Mouse (Mus musculus) CD4-positive, CD25-positive, alpha-beta regulatory T cell, adult 4 months (primary cell): ENCODE measurements around the gene Lax1. TPM values are rescaled to one million over a fixed set of nuclear protein-coding genes. Genes with fewer than 3 reads are reported as not detected.
"Not testable (repeated sequence)": the region's sequence is repeated elsewhere in the genome, so short reads cannot be mapped to it uniquely, and the experiment has no call there.

Experiments
- ATAC-seq: one replicate; pipeline ENCODE4 v1.8.0; 2017
- polyA plus RNA-seq, 2 experiments: library from polyadenylated mRNA; unstranded; fragments of 100-300 nt; shearing (Covaris generic); gene quantifications; one replicate each; pipeline ENCODE4 v1.2.1; 2017

Lax1 gene
- 100 to 1,000 TPM; 101 to 145 TPM for polyA plus RNA-seq

DNA sequence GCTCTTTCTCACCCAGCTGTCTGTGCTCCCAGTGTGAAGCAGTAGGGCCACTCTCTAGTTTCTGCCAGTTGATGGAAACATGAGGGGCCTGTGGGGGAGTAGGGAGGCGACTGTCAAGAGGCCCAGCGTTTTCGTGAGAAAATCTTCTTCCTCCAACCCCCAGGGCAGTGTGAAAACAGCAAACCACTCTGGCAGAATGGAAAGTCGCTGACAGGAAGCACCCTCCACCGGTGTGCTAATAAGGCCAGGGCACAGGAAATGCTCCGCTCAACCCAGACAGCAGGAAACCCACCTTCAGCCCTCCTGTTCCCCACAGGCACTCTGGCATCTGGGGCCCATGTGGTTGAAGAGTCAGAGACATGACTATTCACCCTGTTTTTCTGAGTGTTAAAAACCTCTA lies at the start of gene Lax1:
Gene Lax1, minus strand, starts transcription at position 212 of the 400 bp plus-strand sequence.
- ATAC-seq, result peak; percentile 90

DNA sequence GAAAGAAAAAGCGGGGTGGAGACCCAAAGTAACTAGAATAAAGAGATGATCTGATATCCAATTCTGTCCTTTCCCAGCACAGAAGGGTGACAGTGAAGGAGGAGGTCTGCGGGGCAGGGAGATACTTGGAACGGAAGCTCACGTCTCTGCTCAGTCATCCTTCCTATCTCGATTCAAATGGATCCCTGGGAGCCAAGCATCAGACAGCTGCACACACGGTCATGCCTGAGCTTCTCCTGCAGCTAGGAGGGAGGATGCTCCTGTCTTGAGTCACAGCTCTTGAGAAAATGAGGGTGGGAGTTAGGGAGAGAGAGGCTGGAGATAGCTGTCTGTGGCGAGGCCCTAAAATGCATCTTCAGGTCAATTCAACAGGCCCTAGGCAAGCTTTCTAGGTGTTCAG lies 46.8 kb upstream of the Lax1 start:
- no peak for ATAC-seq

DNA sequence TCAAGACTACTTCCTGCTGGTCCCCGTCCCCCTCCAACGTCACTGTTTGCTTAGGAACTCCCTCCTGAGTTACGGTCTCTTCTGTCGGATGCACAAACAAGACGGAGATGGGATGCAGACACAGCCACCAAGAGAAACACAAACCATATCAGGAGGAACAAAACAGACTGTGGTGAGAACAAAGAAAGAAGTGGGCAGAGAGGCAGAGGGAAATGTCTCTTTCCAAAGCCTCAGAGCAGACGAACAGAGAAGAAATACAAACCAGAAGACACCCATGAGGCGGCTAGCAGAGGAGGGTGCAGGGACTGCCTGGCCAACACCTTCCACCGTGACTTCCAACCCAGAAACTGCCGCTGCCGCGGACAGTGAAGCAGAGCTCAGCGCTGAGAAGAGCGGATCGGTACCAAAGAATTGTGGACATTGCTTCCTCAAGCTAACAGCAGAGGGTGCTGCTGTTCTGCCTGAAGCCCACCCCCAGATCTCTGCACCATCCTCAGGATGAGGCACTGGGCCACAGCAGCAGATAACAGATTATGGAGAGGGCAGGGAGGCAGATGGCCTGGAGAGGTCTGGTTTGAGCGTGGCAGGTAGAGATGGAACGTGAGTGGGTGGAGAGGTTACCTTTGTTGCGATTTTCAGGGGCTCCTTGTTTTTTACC lies 46.2 kb upstream of the Lax1 start:
- peak; percentile 64 for ATAC-seq

DNA sequence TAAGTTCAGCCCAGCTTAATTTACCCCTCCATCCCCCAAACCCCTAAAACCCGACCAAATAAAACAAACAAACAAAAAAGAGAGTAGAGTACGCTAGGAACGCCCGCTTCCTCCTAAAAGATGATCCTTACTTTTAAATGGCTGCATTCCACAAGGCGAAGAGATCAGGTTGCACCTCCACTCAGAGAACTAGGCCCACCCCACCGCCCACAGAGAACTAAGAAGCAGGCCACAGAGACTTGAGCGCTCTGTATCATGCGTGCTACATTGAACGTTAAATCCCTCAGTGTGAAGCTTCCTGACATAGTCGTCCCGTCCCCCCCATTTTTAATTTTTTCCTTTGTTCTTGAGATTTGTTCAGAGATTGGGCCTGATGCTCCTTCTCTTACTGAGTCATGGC lies 42.9 kb upstream of the Lax1 start:
- no peak for ATAC-seq

DNA sequence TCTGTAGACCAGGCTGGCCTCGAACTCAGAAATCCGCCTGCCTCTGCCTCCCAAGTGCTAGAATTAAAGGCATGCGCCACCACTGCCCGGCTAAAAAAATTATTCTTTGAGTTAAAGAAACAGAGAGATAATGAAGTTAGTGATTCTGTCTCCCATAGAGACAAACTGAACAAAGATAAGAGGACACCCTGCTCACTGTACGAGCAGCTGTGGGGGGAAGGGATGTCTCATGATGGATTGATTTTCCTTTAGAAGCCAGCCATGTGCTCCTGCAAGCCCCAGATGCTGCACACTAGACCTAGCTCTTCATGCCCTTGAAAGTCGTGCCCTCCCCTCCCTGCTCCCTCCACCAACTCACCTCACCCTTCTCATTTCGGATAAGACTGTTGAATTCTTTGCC lies 38.4 kb upstream of the Lax1 start:
- ATAC-seq, result no peak

DNA sequence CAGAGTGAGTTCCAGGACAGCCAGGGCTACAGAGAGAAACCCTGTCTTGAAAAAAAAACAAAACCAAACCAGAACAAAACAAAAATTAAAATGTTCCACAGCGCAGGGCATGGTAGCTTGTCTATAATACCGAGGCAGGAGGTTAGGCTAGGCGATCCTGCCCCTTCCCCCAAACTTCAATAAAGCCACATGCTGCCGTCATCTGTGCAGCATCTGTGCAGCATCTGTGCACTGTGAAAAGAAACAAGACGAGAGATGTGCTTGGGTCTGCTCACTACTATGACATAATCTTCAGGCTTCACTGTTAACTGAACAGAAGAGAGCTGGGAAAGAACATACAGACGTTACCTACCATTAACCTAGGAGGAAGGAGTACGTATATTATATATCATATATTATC lies 30.4 kb upstream of the Lax1 start:
- ATAC-seq, result no peak

DNA sequence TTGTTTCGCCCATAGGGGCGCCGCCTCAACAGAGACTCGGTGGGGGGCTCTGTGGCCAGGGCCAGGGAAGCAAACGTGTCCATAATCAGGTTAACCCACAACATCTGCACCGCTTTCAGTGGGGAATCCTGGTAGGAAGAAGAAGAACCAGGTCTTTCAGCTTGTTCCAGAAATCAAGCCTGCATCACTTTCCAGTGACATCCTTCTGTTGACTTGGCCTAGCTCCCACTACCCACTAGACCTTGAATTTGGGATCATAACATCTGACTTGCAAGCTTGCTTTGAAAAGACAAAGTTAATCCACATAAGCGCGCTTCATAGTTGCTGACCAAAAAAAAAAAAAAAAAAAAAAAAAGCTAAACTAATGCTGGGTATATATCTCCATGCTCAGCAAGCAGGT lies 28.9 kb upstream of the Lax1 start:
- ATAC-seq, result no peak

DNA sequence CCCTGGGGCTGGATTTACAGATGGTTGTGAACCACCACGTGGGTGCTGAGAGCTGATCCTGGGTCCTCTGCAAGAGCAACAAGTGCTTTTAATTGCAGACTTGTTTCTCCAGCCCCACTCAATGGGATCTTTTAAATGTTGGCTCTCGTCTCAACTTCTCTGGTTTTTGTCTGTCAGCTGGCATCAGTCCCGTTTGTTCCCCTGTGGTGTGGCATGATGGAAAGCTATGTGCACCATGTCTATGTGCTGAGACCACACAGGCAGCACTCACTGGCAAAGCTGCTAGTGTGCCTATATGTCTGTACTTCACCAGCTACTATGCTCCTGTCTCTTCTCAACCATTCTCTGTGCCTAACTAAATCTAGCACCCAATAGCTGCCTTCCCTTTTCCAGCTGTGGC lies 28.4 kb upstream of the Lax1 start:
- ATAC-seq, result no peak

DNA sequence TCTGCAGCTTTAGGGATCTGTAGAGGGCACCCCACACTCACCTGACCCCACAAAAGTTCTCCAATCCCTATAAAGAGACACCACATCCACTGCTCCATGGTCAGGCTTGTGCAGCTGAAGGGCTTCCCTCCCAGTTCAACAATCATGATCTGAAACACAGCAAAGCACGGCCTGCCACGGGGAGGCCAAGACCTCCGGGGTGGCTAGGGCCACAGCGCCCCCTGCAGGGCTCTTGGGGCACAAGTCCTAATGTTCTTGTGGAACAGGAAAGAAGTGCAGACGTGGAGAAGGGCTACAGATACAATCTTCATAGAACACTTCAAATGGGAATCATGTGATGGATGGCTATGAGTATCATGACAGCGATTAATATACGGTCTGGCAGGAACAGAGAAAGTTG lies 26.6 kb upstream of the Lax1 start:
- peak; percentile 56 for ATAC-seq

DNA sequence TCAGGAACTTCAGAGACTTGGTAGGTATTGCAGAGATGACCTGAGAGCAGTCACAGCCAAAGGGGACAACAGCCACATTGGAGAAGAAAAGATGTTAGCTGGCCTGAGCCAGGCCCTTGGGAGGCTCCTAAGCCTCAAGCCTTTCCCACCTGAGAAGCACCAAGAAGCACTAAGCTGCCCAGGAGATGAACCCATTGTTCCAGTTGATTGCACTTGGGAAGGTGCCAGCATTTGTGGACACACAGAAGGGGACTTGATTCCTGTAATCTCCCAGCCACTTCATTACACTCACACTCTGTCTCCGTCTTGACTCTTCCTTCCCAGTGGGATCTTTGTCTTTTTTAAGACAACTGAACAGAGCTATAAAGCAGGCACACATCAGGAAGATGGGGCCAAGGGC lies 25.3 kb upstream of the Lax1 start:
- ATAC-seq, result no peak

DNA sequence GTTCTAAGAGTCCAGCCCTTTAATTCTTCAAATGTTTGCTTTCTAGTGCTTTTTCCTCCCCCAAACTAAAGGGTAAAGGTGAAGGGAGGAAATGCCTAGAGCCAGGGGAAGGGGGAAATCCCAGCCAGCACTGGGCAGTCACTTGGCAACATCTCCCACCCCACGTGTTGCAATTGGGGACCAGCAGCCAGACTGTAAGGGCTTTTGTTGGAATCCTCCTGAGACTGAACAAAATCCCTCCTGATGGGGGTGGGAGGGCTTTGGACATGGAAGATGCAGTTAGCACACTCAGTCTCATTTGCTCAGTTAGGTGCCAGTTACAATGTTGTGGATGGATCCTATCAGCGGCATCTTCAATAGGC lies 23.1 kb upstream of the Lax1 start:
- no peak for ATAC-seq

DNA sequence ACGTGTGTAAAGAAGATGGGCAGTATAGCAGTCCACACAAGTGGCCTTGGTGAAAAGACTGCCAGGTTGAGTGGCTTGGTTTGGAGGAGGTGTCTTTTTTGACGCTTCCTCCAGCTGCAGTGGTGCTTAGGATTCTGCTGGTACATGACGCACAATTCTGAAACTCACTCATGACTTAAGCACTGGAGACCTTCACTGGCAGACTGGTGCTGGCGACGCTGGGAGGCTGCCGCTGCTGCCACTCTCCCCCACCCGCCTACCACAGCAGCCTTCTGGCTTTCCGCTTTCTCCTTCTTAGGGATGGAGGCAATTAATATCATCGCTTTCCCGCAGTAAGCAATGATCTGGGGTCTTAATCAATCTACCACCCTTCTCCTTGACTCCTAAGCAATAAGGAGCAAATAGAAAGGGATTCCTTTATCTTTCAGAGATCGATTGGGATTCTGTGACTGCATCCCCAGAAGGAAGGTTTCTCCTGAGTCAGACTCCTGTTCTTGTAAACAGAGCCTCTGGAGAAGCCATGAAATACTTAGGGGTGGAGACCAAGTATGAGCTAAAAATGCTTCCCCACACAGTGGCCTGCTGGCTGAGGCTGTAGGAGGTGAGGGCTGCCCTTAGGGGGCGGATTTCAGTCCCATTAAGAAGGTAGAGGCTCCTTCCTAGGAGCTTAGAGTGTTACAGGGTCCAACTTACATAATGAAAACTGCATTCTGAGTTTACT lies 22.5 kb upstream of the Lax1 start:
- ATAC-seq, result no peak

DNA sequence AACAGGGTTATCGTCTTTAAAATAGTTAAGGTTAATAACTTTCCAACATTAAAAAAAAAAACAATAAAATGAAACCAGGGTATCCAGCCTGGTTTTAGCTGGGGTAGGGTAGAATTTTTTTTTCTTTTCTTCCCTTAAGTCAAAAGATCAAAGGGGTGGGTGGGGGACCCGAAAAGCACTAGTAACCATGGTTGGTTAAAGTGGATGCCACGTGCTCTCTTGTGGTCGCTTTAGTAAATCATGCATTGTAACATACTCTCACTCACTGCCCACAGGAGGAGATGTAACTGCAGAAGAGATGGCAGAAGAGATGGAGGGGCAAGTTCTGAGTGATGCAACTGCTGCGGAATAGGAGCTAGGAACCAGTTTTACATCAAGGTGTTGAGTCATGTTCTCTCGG lies 21.5 kb upstream of the Lax1 start:
- ATAC-seq, result peak; percentile 43

DNA sequence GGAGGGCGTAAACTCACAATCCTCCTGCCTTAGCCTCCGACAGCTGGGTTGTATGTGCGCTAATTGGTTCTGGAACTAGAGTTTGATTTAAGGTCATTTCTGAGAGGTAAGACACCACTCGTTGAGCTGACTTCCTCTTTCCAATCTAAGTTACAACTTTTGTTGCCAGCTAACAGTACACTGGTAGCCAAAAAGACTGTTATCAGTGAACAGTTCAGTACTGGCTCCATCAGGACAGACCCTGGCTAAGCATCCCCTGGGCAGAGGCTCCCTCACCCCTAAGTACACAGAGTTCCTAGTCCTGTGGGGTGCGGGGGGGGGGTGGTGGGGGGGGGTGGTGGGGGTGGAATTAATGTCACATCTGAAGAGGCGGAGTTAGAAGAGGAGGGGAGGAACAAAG lies 21.0 kb upstream of the Lax1 start:
- no peak for ATAC-seq

DNA sequence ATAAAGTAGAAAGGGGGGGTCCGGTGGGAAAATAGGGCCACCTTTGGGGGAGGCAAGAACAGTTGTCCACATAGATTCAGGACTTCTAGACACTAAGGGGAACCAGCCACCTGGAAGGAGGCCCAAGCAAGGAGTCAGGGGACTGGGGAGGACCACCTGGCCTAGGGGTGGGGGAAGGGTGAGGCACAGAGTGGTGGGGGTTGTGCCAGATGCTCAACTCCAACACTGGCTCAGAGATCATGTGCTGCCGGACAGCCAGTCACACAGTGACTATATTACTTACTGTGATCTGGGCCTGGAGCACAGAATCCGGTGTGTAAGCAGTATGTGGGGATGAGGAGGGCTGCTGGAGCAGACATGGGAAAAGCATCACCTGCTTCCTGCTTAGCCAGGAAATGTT lies 19.4 kb upstream of the Lax1 start:
- ATAC-seq, result no peak

DNA sequence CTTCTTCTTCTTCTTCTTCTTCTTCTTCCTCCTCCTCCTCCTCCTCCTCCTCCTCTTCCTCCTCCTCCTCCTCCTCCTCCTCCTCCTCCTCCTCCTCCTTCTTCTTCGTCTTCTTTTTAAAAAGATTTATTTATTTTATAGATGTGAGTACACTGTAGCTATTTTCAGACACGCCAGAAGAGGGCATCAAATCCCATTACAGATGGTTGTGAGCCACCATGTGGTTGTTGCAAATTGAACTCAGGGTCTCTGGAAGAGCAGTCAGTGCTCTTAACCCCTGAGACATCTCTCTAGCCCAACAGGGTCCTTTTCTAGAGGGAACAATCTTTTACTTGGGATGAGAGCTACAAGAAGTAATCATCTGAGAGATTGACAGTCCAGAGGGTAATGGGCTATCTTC lies 11.9 kb upstream of the Lax1 start:
- ATAC-seq, result not testable (repeated sequence)

DNA sequence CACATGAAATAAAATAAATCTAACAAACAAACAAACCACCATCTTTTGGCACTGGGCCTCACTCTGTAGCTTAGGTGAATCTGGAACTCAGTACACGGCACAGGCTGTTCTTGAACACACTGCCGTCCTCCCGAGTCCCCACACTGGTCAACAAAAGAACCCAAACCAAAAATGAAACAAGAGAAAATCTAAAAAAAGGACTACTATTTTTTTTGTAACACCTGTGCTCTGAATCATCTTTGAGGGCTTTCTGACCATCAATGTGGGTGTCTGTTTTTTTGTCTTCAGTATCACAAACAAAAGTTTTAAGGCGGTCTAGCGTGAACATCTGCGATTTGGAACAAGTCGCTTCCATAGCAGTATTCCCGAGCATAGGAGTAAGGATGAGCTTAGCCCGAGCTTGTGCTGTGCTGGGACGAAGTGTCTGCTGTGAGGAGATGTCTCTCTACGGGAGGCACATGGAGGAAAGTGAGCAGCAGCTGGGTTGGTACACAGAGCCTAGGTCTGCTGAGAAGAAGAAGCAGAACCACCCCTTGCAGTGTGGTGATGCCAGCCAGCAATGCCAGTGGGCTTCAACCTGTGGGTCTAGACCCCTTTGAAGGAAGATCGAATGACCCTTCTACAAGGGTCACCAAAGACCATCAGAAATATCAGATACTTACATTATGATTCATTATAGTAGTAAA lies 8.2 kb upstream of the Lax1 start:
- ATAC-seq, result no peak

DNA sequence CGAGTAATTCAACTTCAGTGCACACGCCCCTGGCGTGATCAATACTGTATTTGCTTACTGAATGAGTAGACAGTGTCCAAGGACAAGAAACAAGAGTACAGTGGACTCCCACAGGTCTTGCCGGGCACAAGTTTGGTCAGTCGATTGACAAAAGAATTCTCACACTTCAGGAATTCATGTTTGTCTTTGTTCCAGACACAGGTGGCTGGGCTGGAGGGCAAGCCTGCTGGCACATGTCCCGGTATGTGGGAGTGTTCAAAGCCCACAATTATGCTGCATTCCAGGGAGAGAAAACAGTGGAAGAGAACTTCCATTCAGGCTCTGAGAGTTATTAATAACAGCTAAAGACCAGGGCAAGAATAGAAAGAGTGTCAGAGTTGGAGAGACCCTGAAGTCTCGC lies 6.0 kb upstream of the Lax1 start:
- no peak for ATAC-seq

DNA sequence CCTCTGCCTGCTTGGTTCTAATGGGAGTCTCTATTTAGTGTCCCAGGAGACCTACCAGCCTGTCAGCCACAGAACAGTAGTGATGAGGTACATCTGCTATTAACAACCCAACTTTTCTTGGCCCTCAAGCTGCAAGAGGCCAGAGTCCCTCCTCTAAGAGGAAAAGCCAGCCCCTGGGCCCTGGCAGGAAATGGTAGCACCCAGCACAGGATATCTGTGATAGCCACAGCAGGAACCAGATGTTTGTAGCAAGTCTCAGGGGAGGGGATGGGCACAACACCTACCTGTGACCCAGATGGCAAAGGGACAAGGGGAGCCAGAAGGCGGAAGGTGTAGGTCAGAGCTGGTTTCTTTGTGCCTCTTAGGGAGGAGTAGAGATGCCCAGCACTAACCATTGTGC lies 5.0 kb upstream of the Lax1 start:
- ATAC-seq, result peak; percentile 37

DNA sequence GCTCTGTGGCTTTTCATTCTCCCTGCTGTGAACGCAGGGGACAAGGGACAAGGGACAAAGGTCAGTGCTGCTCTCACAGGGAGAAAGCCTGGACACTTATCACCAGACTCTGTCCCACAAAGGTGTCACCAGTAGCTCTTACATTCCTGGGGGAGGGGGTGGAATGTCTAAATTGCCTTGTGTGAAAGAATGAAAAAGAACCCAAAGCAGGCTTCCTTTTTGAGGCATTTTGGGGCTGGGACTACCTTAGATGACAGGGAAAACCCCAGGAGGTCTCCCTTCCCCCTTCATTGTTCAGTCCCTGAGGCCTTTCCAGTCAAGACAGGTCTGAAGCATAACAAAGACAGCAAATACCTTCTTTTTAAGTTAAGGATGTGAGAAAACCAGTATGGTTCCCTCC lies 4.4 kb upstream of the Lax1 start:
- no peak for ATAC-seq

DNA sequence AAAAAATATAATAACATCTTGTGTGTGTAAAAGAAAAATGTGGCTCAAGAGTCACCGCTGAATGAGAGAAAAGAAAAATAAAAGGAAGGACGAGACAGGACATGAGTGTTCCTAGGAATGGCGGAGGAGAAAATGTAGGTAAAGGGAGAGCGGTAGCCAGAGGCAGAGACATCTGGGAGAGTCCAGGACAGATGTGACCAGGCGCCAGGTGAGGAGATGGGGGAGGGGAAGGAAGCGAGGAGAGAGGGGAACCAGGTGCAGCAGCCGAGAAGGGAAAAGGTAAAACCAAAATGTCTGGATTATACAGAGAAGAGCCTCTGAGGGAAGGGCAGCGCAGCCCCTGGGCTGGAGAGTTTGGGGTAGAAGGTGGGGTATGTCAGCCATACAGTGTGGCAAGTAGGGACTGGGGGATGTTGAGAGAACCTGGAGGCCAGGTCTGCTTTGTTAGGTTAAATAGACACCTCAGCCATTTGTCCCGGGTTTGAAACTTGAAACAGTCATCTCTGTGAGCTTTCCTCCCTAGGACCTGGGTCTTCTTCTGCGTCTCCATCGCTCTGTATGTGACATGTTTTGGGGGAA lies 3.7 kb upstream of the Lax1 start:
- ATAC-seq, result no peak

DNA sequence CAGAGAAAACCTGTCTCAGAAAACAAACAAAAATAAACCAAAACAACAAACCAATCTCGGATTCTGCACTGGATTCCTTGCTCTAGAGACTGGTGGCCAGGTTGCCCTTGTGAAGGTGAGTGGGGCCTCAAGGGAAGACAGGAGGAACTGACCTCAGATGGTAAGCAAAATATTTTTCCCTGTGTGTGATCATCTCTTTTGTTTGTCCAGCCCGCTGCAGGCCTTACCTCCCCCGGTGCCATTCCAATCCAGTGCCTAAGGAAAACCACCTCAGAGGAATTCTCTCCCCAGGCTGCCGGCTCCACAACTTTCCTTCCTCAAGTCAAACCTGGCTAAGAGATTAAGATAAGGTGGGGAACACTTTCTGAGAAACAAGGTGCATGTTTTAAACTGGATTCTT lies 2.3 kb upstream of the Lax1 start:
- no peak for ATAC-seq

DNA sequence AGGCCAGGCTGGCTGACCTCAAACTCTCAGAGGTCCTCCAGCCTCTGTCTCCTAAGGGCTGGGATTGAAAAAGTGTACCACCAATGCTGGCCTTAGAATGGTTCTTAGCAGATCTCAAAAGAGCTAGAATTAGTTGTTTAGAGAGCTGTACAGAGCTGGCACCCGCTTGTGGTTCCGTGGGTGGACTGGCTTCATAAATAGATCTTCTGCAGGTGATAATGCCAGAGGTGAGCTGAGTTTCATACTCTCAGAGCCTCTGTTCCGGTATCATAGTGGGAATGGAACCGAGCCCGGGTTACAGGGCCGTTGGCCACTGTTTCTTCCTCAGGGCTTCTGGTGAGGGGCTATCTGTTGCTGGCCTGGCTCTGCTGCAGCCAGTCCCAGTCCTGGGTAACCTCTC lies 1.1 kb upstream of the Lax1 start:
- ATAC-seq, result no peak

DNA sequence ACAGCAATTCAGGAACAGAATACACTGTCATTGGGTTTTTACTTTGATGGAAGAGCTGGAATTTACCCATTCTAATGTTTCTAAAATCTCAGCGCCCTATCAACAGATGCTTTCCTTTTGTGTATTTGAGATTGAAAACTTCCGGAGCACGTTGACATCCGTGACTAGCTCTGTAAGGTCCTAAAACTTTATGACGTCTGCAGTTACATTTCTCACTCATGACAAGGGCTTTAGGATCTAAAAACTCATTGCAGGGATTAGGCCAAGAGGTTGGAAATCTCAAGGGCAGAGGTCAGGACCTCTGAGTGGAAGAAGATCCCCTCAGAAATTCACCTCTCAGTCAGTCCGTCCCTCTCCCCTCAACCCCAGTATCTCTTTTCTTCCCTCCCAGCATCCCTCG lies 1.6 kb downstream of the Lax1 start:
- ATAC-seq, result no peak
